Mouse (Mus musculus) liver, adult 2 months (tissue): ENCODE measurements around the gene Adamts17.

Experiments
- CTCF ChIP-seq: fragments of 200-500 bp; IDR thresholded peaks from 2 replicates; pipeline ENCODE4 v1.5.1; 2011; ENCODE audit warnings: low read depth, low read length, control low read depth
- POLR2A ChIP-seq: fragments of 200-500 bp; IDR thresholded peaks from 2 replicates; pipeline ENCODE4 v1.6.1; 2011; ENCODE audit warnings: low read length, control low read depth; ENCODE audit not compliant: insufficient read depth; ENCODE audit errors: extremely low read depth

DNA sequence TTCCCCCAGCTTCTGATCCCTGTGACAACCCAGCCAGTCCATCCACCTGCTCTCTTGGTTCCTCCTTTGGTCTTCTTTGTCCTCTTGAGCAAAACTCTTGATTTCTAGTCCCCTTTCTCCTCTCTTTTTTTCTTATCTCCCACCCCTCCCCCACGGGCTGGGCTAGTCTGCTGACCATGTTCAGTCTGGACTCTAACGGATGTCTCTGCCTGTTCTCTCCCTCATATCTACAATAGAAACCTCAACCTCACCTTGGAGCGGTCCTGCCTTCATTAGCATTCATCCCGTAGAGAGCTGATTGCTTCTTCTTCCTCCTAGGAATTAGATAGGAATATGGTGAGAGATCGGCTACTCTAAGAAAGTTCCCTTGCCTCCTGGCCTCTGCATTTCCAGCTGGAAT, 8.7 kb upstream of the Adamts17 start:
- TF ChIP-seq CTCF (no peak), POLR2A (no peak)
